Mouse (Mus musculus) embryonic facial prominence, embryonic 12.5 days (tissue): ENCODE results near the gene Actr1b. TPM values are rescaled to one million over a fixed set of nuclear protein-coding genes. Genes with fewer than 3 reads are reported as not detected.
A peak's percentile ranks its signal among the peaks of the same experiment; 100 is the strongest.

Source experiments
- ATAC-seq: fragments of 200-750 bp; cut with Nextera tagmentation; 2 replicates; pipeline ENCODE4 v1.8.0; 2017; ENCODE audit not compliant: insufficient number of reproducible peaks, insufficient read depth, low FRiP score, low TSS enrichment
- H3K27ac ChIP-seq: fragments of 300-500 bp; sonication (generic); 2 replicates; pipeline ENCODE4 v1.5.1; 2016; ENCODE audit warnings: mild to moderate bottlenecking
- H3K27me3 ChIP-seq: fragments of 300-500 bp; sonication (generic); 2 replicates; pipeline ENCODE4 v1.6.1; 2016; ENCODE audit warnings: mild to moderate bottlenecking, moderate library complexity
- H3K36me3 ChIP-seq: fragments of 300-500 bp; sonication (generic); 2 replicates; pipeline ENCODE4 v1.6.1; 2016; ENCODE audit warnings: mild to moderate bottlenecking
- H3K4me1 ChIP-seq: fragments of 300-500 bp; sonication (generic); 2 replicates; pipeline ENCODE4 v1.6.1; 2016
- H3K4me2 ChIP-seq: fragments of 300-500 bp; sonication (generic); replicated peaks from 2 replicates; pipeline ENCODE4 v1.6.1; 2016; ENCODE audit warnings: mild to moderate bottlenecking, moderate library complexity
- H3K4me3 ChIP-seq: fragments of 300-500 bp; sonication (generic); 2 replicates; pipeline ENCODE4 v1.5.1; 2016; ENCODE audit warnings: mild to moderate bottlenecking
- H3K9ac ChIP-seq: fragments of 300-500 bp; sonication (generic); 2 replicates; pipeline ENCODE4 v1.6.1; 2016; ENCODE audit warnings: mild to moderate bottlenecking, moderate library complexity
- H3K9me3 ChIP-seq: fragments of 300-500 bp; sonication (generic); 2 replicates; pipeline ENCODE4 v1.6.1; 2016; ENCODE audit warnings: mild to moderate bottlenecking, moderate library complexity
- WGBS: fragments of 180-500 bp; shearing (Covaris S2); methylation state at CpG from one replicate; pipeline ENCODE4 v1.1.7; 2016; 5-methylcytosine and 5-hydroxymethylcytosine counted together
- polyA plus RNA-seq: library from polyadenylated mRNA; unstranded; fragments of >200 nt; fragmentation: Nextera tagmentation; extraction: Ambion mirVana; gene quantifications from 2 replicates; pipeline ENCODE4 v1.2.1, GENCODE M21; 2016

Gene Actr1b
- polyA plus RNA-seq, 1 experiment from 2014 or later = 110 TPM

- H3K4me3 ChIP-seq = no peak overlapping the region
- 15% methylated on average over 4 of the region's 4 CpGs for WGBS
- H3K4me1 ChIP-seq = no peaks in the 10 kb centered on the region
- no peak overlapping the region for H3K9ac ChIP-seq
- no peak for ATAC-seq
- H3K36me3 ChIP-seq = no peaks in the 10 kb centered on the region
- H3K27ac ChIP-seq = no peak overlapping the region
- H3K27me3 ChIP-seq = no peaks in the 10 kb centered on the region; the same call in 1 of the 2 replicates
- no peak overlapping the region for H3K4me2 ChIP-seq
- H3K9me3 ChIP-seq = no peaks in the 10 kb centered on the region
Measured at GRCm38 (mm10) chr1:36737300-36737699, 23.1 kb upstream of the Actr1b start.

DNA sequence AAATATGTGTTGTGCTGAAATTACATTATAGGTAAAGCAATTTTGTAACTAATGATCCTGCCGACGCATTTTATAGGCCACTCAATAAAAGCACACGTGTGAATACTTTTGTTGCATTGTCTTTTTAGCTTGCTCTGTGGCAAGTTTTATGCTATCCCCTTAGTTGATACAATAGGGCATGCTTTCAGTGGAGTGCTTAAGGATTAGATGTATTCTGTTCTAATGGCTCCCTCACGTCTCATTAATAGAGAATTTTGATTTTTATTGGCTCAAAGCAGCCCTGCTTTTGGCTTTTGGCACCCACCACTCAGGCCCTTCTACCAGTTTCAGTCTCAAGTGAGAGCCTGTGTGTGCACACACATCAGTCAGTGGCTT, 9.8 kb upstream of the Actr1b start:
- H3K4me3 ChIP-seq = no peak overlapping the region
- WGBS = 72% methylated on average over 4 of the region's 4 CpGs
- H3K4me2 ChIP-seq = no peak overlapping the region
- no peaks in the 10 kb centered on the region for H3K36me3 ChIP-seq
- H3K27ac ChIP-seq = 0 out of 2 replicates have a peak overlapping the region, but pooled peaks have one; percentile 37
- H3K9me3 ChIP-seq = no peaks in the 10 kb centered on the region
- peaks cover 8% of the 10 kb centered on the region; the same call in 1 of the 2 replicates for H3K4me1 ChIP-seq
- no peaks in the 10 kb centered on the region for H3K27me3 ChIP-seq
- H3K9ac ChIP-seq = no peak overlapping the region
- ATAC-seq = no peak

DNA sequence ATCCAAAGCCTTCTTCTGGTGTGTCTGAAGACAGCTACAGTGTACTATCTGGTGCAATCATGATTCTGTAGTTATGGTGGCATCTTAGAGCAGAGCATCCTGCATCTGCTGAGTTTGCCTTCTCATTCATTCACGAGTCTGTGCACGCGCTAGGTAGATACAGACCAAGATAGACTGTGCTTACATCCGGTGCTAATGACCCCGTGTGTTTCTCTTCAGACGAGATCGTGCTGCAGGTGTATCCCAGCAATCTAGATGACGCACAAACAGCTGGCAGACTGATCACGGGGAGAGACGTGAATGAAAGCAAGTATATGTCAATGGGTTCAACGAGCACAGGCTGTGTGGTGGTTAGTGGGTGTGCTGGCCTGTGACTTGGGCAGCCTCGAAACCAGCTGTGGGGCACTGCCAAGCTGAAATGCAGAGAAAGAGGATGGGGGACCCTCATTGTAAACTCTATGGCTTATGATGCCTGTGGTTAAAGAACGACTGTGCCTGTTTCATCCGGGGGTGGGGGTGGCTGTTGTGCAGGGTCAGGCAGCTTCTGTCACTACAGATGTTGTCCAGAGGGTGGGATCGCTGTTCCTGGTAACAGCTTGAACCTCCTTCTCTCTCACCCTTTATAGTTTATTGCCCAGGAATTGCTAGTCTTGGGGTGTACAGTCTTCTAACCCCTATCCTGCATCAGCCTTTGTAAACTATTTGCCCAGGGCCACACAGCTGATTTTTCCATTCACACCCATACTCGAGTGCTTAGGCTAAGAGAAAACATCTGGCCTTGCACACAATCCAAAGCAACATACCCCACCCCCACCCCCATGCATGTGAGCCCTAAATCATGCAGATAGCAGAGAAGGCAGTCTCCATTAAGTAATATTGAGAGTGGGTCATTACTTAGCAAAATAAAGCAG, 9.2 kb upstream of the Actr1b start:
- Histone ChIP-seq H3K4me1 (peaks cover 8% of the 10 kb centered on the region; the same call in 1 of the 2 replicates), H3K27me3 (no peaks in the 10 kb centered on the region), H3K4me3 (no peak overlapping the region), H3K9ac (no peak overlapping the region), H3K27ac (peak overlapping the region; percentile 47; the same call in 1 of the 2 replicates), H3K9me3 (no peaks in the 10 kb centered on the region), H3K4me2 (no peak overlapping the region), H3K36me3 (no peaks in the 10 kb centered on the region)
- 0 out of 2 replicates have a peak, but pooled peaks have one; percentile 28 for ATAC-seq
- 60% methylated on average over 16 of the region's 16 CpGs for WGBS

DNA sequence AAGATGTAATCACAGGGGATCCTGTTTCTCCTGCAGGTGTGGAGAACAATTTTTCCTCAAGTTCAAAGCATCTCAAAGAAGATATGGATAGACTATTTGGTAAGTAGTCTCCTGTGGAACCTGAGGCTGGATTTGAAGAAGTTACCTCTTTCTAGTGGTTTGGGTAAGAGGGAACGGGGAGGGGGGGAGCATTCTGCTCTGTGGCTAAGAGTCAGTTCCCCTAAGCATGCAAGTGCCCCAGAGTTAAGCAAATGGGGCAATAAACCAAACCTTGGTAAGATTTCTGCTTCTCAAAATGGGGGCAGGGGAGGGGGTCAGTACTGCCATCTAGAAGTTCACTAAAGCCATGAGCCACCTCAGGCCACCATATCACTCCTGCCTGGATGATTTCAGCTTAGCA, 4.6 kb upstream of the Actr1b start:
- no peak for ATAC-seq
- no peaks in the 10 kb centered on the region for H3K36me3 ChIP-seq

DNA sequence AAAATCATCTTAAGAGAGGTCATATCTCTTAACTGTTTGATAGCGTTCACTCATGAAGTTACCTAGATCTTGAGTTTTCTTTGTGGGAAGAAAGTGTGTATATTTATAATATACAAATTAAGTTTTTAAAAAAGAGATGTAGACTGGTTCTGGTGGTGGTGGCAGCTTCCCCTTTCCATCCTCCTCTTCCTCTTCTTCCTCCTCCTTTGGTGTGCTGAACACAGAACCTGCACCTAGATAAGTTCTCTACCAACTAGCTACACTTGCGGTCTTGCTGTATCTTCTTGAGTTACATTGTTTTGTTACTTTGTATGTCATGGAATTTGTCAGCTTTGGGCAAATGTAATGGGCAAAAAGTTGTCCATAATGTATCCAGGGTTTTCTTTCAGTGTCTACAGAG, 3.1 kb downstream of the Actr1b start:
- 95% methylated on average over 2 of the region's 2 CpGs for WGBS
- Histone ChIP-seq H3K9me3 (no peaks in the 10 kb centered on the region), H3K4me2 (no peak overlapping the region), H3K36me3 (peaks cover 12% of the 10 kb centered on the region), H3K4me3 (no peak overlapping the region), H3K9ac (no peak overlapping the region), H3K27me3 (no peaks in the 10 kb centered on the region), H3K4me1 (peaks cover 14% of the 10 kb centered on the region), H3K27ac (no peak overlapping the region)
- ATAC-seq = no peak

More for the DNA sequence above, 4.6 kb upstream of the Actr1b start:
- Histone ChIP-seq H3K27me3 (no peaks in the 10 kb centered on the region), H3K9me3 (no peaks in the 10 kb centered on the region), H3K9ac (no peak overlapping the region), H3K27ac (no peak overlapping the region), H3K4me2 (no peak overlapping the region), H3K4me3 (no peak overlapping the region), H3K4me1 (peaks cover 8% of the 10 kb centered on the region; the same call in 1 of the 2 replicates)
- WGBS = 96% methylated on average over 1 of the region's 1 CpGs

GRCm38 (mm10) chr1:36709854-36710280, 4.4 kb downstream of the Actr1b start, which contains the start of gene 4933424G06Rik:
Gene 4933424G06Rik (plus strand): TSS chr1:36710149.
- H3K36me3 ChIP-seq = peaks cover 24% of the 10 kb centered on the region
- peak; percentile 96 for ATAC-seq
- peak within 1 kb of the TSS; percentile 70 for H3K9ac ChIP-seq
- H3K4me2 ChIP-seq = peak within 1 kb of the TSS; percentile 71
- peak within 1 kb of the TSS; percentile 69 for H3K4me3 ChIP-seq
- no peaks in the 10 kb centered on the region for H3K9me3 ChIP-seq
- under 1% methylated on average over 29 of the region's 29 CpGs for WGBS
- H3K4me1 ChIP-seq = peaks cover 14% of the 10 kb centered on the region
- peak within 1 kb of the TSS; percentile 47 for H3K27ac ChIP-seq
- no peaks in the 10 kb centered on the region for H3K27me3 ChIP-seq

DNA sequence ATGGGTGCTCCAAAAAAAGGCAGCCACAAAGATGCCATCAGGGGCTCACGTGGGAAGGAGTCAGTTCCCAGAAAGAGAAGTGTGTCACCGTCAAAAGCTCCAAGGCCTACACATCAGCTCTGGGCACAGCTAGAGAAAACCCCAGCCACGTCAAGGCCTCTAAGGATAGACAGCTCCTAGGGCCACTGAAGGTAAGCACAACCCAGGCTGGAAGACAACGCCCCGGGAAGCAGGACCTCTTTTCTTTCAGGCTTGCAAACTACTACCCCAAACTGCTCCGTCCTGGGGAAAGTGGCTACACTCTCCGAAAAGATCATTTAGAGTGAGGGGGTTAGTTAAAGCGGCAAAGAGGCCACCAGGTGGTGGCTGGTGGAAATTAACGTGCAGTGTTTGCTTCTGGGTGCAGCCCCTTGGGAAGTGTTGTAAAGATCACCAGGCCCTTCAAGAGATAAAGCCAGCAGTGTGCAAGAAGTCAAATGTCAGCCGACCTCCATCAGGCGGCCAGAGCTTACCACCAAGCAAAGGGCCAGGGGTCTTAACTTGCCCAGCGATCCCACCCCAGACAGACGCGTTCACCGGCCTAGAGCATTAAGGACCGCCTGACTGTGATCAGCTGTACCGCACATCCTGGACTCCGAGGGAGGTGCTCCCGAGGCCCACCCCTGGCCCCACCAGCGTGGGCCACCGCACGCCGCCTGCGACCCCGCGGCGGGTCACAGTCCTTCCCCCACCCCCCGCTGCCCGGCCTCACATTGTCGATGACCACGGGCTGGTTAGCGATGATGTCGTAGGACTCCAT, 5.0 kb downstream of the Actr1b start:
- ATAC-seq = peak; percentile 53

GRCm38 (mm10) chr1:36708626-36709025, 5.6 kb downstream of the Actr1b start:
- WGBS = 84% methylated on average over 1 of the region's 1 CpGs
- no peak overlapping the region for H3K27ac ChIP-seq
- ATAC-seq = no peak

More for the DNA sequence above, 5.0 kb downstream of the Actr1b start:
- peak overlapping the region; percentile 69 for H3K4me3 ChIP-seq
- peaks cover 30% of the 10 kb centered on the region for H3K36me3 ChIP-seq
- peaks cover 14% of the 10 kb centered on the region for H3K4me1 ChIP-seq
- WGBS = under 1% methylated on average over 33 of the region's 33 CpGs
- no peaks in the 10 kb centered on the region for H3K27me3 ChIP-seq
- peak overlapping the region; percentile 70 for H3K9ac ChIP-seq
- peak overlapping the region; percentile 71 for H3K4me2 ChIP-seq
- H3K9me3 ChIP-seq = no peaks in the 10 kb centered on the region
- H3K27ac ChIP-seq = peak overlapping the region; percentile 47

DNA sequence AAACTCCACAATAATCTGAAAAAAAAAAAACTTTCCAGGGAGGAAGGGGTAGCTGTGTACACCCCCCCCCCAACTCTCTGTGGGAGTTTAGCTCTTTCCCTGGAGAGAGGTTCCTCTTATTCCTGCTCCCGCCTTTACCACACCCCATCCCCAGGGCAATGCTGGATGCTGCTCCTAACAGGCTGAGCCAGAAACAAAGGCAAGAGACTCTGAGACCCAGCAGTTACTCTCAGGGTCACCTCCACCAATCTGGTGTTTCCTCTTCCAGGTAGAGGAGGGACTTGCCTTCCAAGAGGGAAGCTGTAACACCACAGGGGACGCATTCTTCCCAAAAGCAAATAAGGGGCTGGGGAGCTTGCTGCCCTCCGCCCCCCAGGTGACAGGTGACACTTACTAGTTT, 6.4 kb downstream of the Actr1b start:
- H3K27ac ChIP-seq = no peak overlapping the region
- peak overlapping the region; percentile 71; the same call in 1 of the 2 replicates for H3K4me2 ChIP-seq
- no peaks in the 10 kb centered on the region for H3K27me3 ChIP-seq
- peaks cover 14% of the 10 kb centered on the region for H3K4me1 ChIP-seq
- H3K9me3 ChIP-seq = no peaks in the 10 kb centered on the region
- H3K36me3 ChIP-seq = peaks cover 45% of the 10 kb centered on the region
- ATAC-seq = no peak
- H3K9ac ChIP-seq = peak overlapping the region; percentile 70; the same call in 1 of the 2 replicates
- 70% methylated on average over 3 of the region's 3 CpGs for WGBS
- H3K4me3 ChIP-seq = no peak overlapping the region

More at GRCm38 (mm10) chr1:36708626-36709025, 5.6 kb downstream of the Actr1b start:
- Histone ChIP-seq H3K36me3 (peaks cover 37% of the 10 kb centered on the region), H3K4me2 (peak overlapping the region; percentile 71), H3K9me3 (no peaks in the 10 kb centered on the region), H3K4me3 (peak overlapping the region; percentile 69), H3K9ac (peak overlapping the region; percentile 70), H3K27me3 (no peaks in the 10 kb centered on the region), H3K4me1 (peaks cover 14% of the 10 kb centered on the region)

GRCm38 (mm10) chr1:36707166-36707565, 7.1 kb downstream of the Actr1b start:
- ATAC-seq = no peak
- no peak overlapping the region for H3K4me3 ChIP-seq
- no peak overlapping the region for H3K27ac ChIP-seq
- no peaks in the 10 kb centered on the region for H3K9me3 ChIP-seq
- WGBS = 74% methylated on average over 2 of the region's 2 CpGs
- no peak overlapping the region for H3K4me2 ChIP-seq
- peaks cover 14% of the 10 kb centered on the region for H3K4me1 ChIP-seq
- no peaks in the 10 kb centered on the region for H3K27me3 ChIP-seq
- peak overlapping the region; percentile 17; the same call in 1 of the 2 replicates for H3K9ac ChIP-seq
- peaks cover 51% of the 10 kb centered on the region for H3K36me3 ChIP-seq

GRCm38 (mm10) chr1:36697030-36697429, 17.2 kb downstream of the Actr1b start:
- Histone ChIP-seq H3K4me3 (no peak overlapping the region), H3K4me1 (peaks cover 7% of the 10 kb centered on the region), H3K9ac (no peak overlapping the region), H3K36me3 (peaks cover 62% of the 10 kb centered on the region), H3K27me3 (no peaks in the 10 kb centered on the region), H3K4me2 (no peak overlapping the region), H3K27ac (no peak overlapping the region), H3K9me3 (no peaks in the 10 kb centered on the region)
- 68% methylated on average over 5 of the region's 5 CpGs for WGBS
- no peak for ATAC-seq
